Mouse (Mus musculus): ENCODE data around the gene Ddx46.
"Not testable (repeated sequence)": the region's sequence is repeated elsewhere in the genome, so short reads cannot be mapped to it uniquely, and the experiment has no call there.

Ddx46 gene

GRCm38 (mm10) chr13:55636185-55636983 is 1.6 kb downstream of the Ddx46 start:
- DNase-seq (ENCODE audit: low spot score in 2 of 2): no peak

GRCm38 (mm10) chr13:55640480-55640879 is 5.7 kb downstream of the Ddx46 start:
- peak; percentile 61 to 75 for DNase-seq (ENCODE audit: low spot score in 2 of 2)

GRCm38 (mm10) chr13:55644525-55644924 is 9.7 kb downstream of the Ddx46 start:
- no peak for DNase-seq (ENCODE audit: low spot score in 2 of 2)

- DNase-seq (ENCODE audit: low spot score in 2 of 2): no peak
Observed at GRCm38 (mm10) chr13:55650098-55650497, 15.3 kb downstream of the Ddx46 start.

GRCm38 (mm10) chr13:55650980-55651379 is 16.2 kb downstream of the Ddx46 start:
- DNase-seq (ENCODE audit: low spot score in 2 of 2): no peak

GRCm38 (mm10) chr13:55668550-55668949 is 33.7 kb downstream of the Ddx46 start:
- peak in 1 of 2 experiments; percentile 9 for DNase-seq (ENCODE audit: low spot score in 2 of 2)

- no peak for DNase-seq (ENCODE audit: low spot score in 2 of 2)
Observed at GRCm38 (mm10) chr13:55672711-55673110, 37.9 kb downstream of the Ddx46 start.

GRCm38 (mm10) chr13:55677364-55677763 is 42.5 kb downstream of the Ddx46 start:
- DNase-seq (ENCODE audit: low spot score in 2 of 2): no peak

- DNase-seq (ENCODE audit: low spot score in 2 of 2): no peak
Observed at GRCm38 (mm10) chr13:55682201-55682600, 47.4 kb downstream of the Ddx46 start.

- no peak for DNase-seq (ENCODE audit: low spot score in 2 of 2)
Observed at GRCm38 (mm10) chr13:55683581-55683980, 48.8 kb downstream of the Ddx46 start.

GRCm38 (mm10) chr13:55686107-55686633 is 51.3 kb downstream of the Ddx46 start:
- no peak for DNase-seq (ENCODE audit: low spot score in 2 of 2)

GRCm38 (mm10) chr13:55687927-55688602 is 53.2 kb downstream of the Ddx46 start:
- DNase-seq (ENCODE audit: low spot score in 2 of 2): no peak

GRCm38 (mm10) chr13:55692535-55693242 is 57.9 kb downstream of the Ddx46 start, which contains the start of gene B230219D22Rik:
TSS of gene B230219D22Rik (plus strand) at chr13:55693124.
- DNase-seq (ENCODE audit: low spot score in 2 of 2): peak; percentile 85 to 87

- DNase-seq (ENCODE audit: low spot score in 2 of 2): no peak
Observed at GRCm38 (mm10) chr13:55693243-55693721, 58.5 kb downstream of the Ddx46 start.

- no peak for DNase-seq (ENCODE audit: low spot score in 2 of 2)
Observed at GRCm38 (mm10) chr13:55694110-55694509, 59.3 kb downstream of the Ddx46 start.

- DNase-seq (ENCODE audit: low spot score in 2 of 2): not testable (repeated sequence)
Observed at GRCm38 (mm10) chr13:55695989-55696388, 61.2 kb downstream of the Ddx46 start.

GRCm38 (mm10) chr13:55704301-55704700 is 69.5 kb downstream of the Ddx46 start:
- DNase-seq (ENCODE audit: low spot score in 2 of 2): no peak

- no peak for DNase-seq (ENCODE audit: low spot score in 2 of 2)
Observed at GRCm38 (mm10) chr13:55712846-55713245, 78.0 kb downstream of the Ddx46 start.

GRCm38 (mm10) chr13:55714501-55715166 is 79.8 kb downstream of the Ddx46 start, which contains the start of gene Txndc15:
TSS of gene Txndc15 (plus strand) at chr13:55714650.
- DNase-seq (ENCODE audit: low spot score in 2 of 2): peak; percentile 85 to 86

GRCm38 (mm10) chr13:55715167-55715512 is 80.3 kb downstream of the Ddx46 start:
- DNase-seq (ENCODE audit: low spot score in 2 of 2): no peak

GRCm38 (mm10) chr13:55715908-55716510 is 81.2 kb downstream of the Ddx46 start:
- no peak for DNase-seq (ENCODE audit: low spot score in 2 of 2)

All from urinary bladder, postnatal 36 days (tissue).